24 mouse cellular contexts compared by ENCODE assay signal in the genomic region with DNA sequence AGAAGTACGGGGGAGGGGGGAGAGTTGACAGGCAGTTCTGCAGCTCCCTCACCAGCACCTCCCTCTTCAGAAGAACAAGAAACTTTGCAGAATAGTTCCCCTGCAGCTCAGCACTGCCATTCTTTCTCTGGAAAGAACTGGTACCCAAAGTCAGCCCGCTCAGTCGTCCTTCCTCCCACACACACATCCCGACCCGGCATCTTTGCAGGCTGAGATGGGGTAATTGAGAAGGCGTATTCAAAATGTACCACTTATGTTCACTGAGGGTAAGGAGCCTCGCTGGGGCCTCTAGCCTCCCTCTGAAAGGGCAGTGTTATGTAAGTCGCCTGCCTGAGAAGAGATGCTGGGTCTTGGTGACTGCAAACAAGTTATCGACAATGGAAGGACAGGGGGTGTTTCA.
DNase-seq lines count a peak whose midpoint lies in the region; ATAC-seq and TF ChIP-seq lines count a peak whose summit lies in the region.
"Had no signal": no experiment of that assay in that cellular context is flagged by ENCODE, and none has a peak within 500 bp of the region (broad histone marks: within the 10 kb centered on the region; RNA-seq: fewer than 3 reads in every experiment).

No protein-coding gene starts in this region.

- no peaks in the 10 kb centered on the region for H3K4me1 ChIP-seq in heart, adult 2 months (ENCODE audit: control insufficient read depth, insufficient read depth, low read length)
- no peaks in the 10 kb centered on the region for H3K4me1 ChIP-seq in forebrain, postnatal 0 days (ENCODE audit: insufficient read depth)
- H3K4me1 ChIP-seq: liver, embryonic 15.5 days; lung, embryonic 15.5 days; neural tube, embryonic 12.5 days had no signal

- no peak overlapping the region for H3K4me2 ChIP-seq in forebrain, postnatal 0 days (ENCODE audit: low read depth)
- H3K4me2 ChIP-seq: limb, embryonic 12.5 days; liver, embryonic 15.5 days; lung, embryonic 15.5 days; midbrain, embryonic 11.5 days; neural tube, embryonic 12.5 days had no signal

- 65% methylated on average over 9 of the region's 9 CpGs for WGBS in heart, adult 2 months
- 25% methylated on average over 9 of the region's 9 CpGs for WGBS in forebrain, postnatal 0 days

- H3K27me3 ChIP-seq in heart, adult 2 months (ENCODE audit: control insufficient read depth, insufficient read depth, low read length): no peaks in the 10 kb centered on the region
- H3K27me3 ChIP-seq in forebrain, postnatal 0 days (ENCODE audit: insufficient read depth, low read length): no peaks in the 10 kb centered on the region
- H3K27me3 ChIP-seq: limb, embryonic 12.5 days; liver, embryonic 15.5 days; lung, embryonic 15.5 days; neural tube, embryonic 12.5 days had no signal

- no peaks in the 10 kb centered on the region for H3K9me3 ChIP-seq in forebrain, postnatal 0 days (ENCODE audit: low read length)
- H3K9me3 ChIP-seq: limb, embryonic 12.5 days; liver, embryonic 15.5 days; lung, embryonic 15.5 days; neural tube, embryonic 12.5 days had no signal

- no peaks in the 10 kb centered on the region for H3K36me3 ChIP-seq in heart, adult 2 months (ENCODE audit: control insufficient read depth, insufficient read depth, low read length)
- no peaks in the 10 kb centered on the region for H3K36me3 ChIP-seq in forebrain, postnatal 0 days (ENCODE audit: insufficient read depth)
- H3K36me3 ChIP-seq: limb, embryonic 12.5 days; liver, embryonic 15.5 days; lung, embryonic 15.5 days; neural tube, embryonic 12.5 days had no signal

- DNase-seq in heart, adult 11 months: peak; percentile 72
- DNase-seq in heart, adult 2 months: no peak
- DNase-seq in left cerebral cortex, adult 2 months (ENCODE audit: extremely low spot score in 1 of 2, low spot score in 2 of 2): peak in 1 of 2 experiments; percentile 51
- DNase-seq in left cerebral cortex, postnatal 4 days: no peak
- DNase-seq in brain, embryonic 14.5 days (ENCODE audit: low read depth): peak; percentile 61
- no peak for DNase-seq in forebrain, postnatal 0 days
- no peak for DNase-seq in spleen, postnatal 10 days (ENCODE audit: low spot score in 2 of 2)
- DNase-seq: adrenal gland, postnatal 25 days; cerebellum, adult 2 months; cerebellum, postnatal 14 days; gastrocnemius, adult 2 months; heart, postnatal 14 days; kidney, adult 9 months; kidney, postnatal 25 days; thymus, postnatal 14 days had no signal

- peak; percentile 54; the same call in 1 of the 2 replicates for ATAC-seq in forebrain, postnatal 0 days
- ATAC-seq: CD4-positive, CD25-positive, alpha-beta regulatory T cell, adult 4 months; intestine, postnatal 0 days had no signal

- H3K27ac ChIP-seq in heart, adult 2 months: no peak overlapping the region
- H3K27ac ChIP-seq in left cerebral cortex, adult 2 months: peak overlapping the region; percentile 59
- H3K27ac ChIP-seq in forebrain, postnatal 0 days (ENCODE audit: low read depth, low read length): no peak overlapping the region
- H3K27ac ChIP-seq: gastrocnemius, adult 2 months; limb, embryonic 12.5 days; liver, embryonic 15.5 days; lung, embryonic 15.5 days; neural tube, embryonic 12.5 days had no signal

- TF ChIP-seq POLR2A in heart, adult 2 months (IDR thresholded peaks at IDR 0.05; ENCODE audit: insufficient read depth, low read depth, low read length): no peak
- TF ChIP-seq POLR2A in brain, embryonic 14.5 days (IDR thresholded peaks at IDR 0.05; ENCODE audit: borderline replicate concordance, extremely low read depth, insufficient read depth, insufficient read length, poor library complexity, severe bottlenecking): no peak

- no peaks in the 10 kb centered on the region for H3K79me2 ChIP-seq in heart, adult 2 months (replicated peaks; ENCODE audit: control insufficient read depth, insufficient read depth, low read length)

- no peak for TF ChIP-seq CTCF in heart, adult 2 months (IDR thresholded peaks at IDR 0.05)
- TF ChIP-seq CTCF in left cerebral cortex, adult 2 months (IDR thresholded peaks at IDR 0.05): no peak
- TF ChIP-seq CTCF in brain, embryonic 14.5 days (IDR thresholded peaks at IDR 0.05; ENCODE audit: borderline replicate concordance, extremely low read depth, insufficient read depth, insufficient read length): no peak
- no peak for TF ChIP-seq CTCF in forebrain, postnatal 0 days (IDR thresholded peaks at IDR 0.05; ENCODE audit: low read depth)

- no peak for TF ChIP-seq EP300 in heart, adult 2 months (IDR thresholded peaks at IDR 0.05; ENCODE audit: insufficient read depth, low read depth, low read length)

- no peak overlapping the region for H3K9ac ChIP-seq in heart, adult 2 months (ENCODE audit: low read depth, low read length)
- H3K9ac ChIP-seq in forebrain, postnatal 0 days: no peak overlapping the region
- H3K9ac ChIP-seq: limb, embryonic 12.5 days; liver, embryonic 15.5 days; lung, embryonic 15.5 days; neural tube, embryonic 12.5 days had no signal

- no peak overlapping the region for H3K4me3 ChIP-seq in heart, adult 2 months
- no peak overlapping the region for H3K4me3 ChIP-seq in left cerebral cortex, adult 2 months
- H3K4me3 ChIP-seq in forebrain, postnatal 0 days (ENCODE audit: low read depth, low read length): no peak overlapping the region
- H3K4me3 ChIP-seq: erythroblast, embryonic 14.5 days; gastrocnemius, adult 2 months; limb, embryonic 12.5 days; liver, embryonic 15.5 days; lung, embryonic 15.5 days; myocyte; neural tube, embryonic 12.5 days had no signal

- intact Hi-C loops in heart, adult 2 months (cut with DNase I): no loop called here
- intact Hi-C loops in left cerebral cortex, adult 2 months (cut with DNase I): no loop called here
- intact Hi-C loops in left cerebral cortex, postnatal 4 days (cut with DNase I): no loop called here

Comparison
In these comparisons a context has a peak if more than half of its experiments do, and no peak if none do; other contexts are left out.
1. DNase-seq: peak in heart, adult 11 months (single experiment) and brain, embryonic 14.5 days (single experiment); none in heart, adult 2 months (0 of 2), left cerebral cortex, postnatal 4 days (single experiment), forebrain, postnatal 0 days (single experiment) and spleen, postnatal 10 days (0 of 2).